ENCODE assay signal across 22 mouse cellular contexts in the genomic region with DNA sequence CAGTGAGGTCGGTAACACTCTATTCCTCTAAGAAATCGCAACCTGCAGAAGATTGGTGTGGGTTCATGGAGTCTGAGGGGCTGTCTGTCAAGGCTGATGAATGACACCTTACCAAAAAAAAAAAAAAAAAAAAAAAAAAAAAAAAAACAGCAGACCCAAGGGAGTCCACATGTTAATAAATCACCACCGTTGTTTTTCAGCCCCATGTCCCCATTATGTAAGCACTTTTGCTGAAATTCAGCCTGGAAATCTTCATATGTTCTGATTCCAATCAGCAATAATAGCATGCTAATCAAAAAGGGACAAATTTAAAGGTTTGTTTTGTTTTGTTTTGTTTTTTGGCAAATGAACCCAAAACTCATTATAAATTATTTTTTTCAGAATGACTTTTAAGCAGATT. TPM values are rescaled to one million over a fixed set of nuclear protein-coding genes. Genes with fewer than 3 reads are reported as not detected.
DNase-seq lines count a peak whose midpoint lies in the region; ATAC-seq and TF ChIP-seq lines count a peak whose summit lies in the region.
"Had no signal": no experiment of that assay in that cellular context is flagged by ENCODE, and none has a peak within 500 bp of the region (broad histone marks: within the 10 kb centered on the region; RNA-seq: fewer than 3 reads in every experiment).

No protein-coding gene starts in this region.

- H3K27ac ChIP-seq in kidney, embryonic 15.5 days = no peak overlapping the region
- no peak overlapping the region for H3K27ac ChIP-seq in kidney, postnatal 0 days
- no peak overlapping the region for H3K27ac ChIP-seq in CH12.LX (ENCODE audit: insufficient read depth, low read depth)
- H3K27ac ChIP-seq: embryonic facial prominence, embryonic 10.5 days; embryonic facial prominence, embryonic 12.5 days; forebrain, embryonic 13.5 days; forebrain, embryonic 15.5 days had no signal

- dilution Hi-C loops in CH12.LX (cut with MboI; ENCODE audit: extremely low pct_ligation_motif_present, extremely low pct_unique_long_range_greater_than_20kb, low sequenced_read_pairs) = no loop called here

- in situ Hi-C loops in CH12.LX (cut with MboI; ENCODE audit: low pct_ligation_motif_present, low pct_unique_long_range_greater_than_20kb, low sequenced_read_pairs) = no loop called here

- H3K36me3 ChIP-seq in kidney, embryonic 15.5 days = no peaks in the 10 kb centered on the region
- H3K36me3 ChIP-seq in kidney, postnatal 0 days (ENCODE audit: insufficient read depth, low read length) = no peaks in the 10 kb centered on the region
- no peaks in the 10 kb centered on the region for H3K36me3 ChIP-seq in CH12.LX (replicated peaks in 1 of 2; ENCODE audit: control insufficient read depth in 1 of 2, insufficient read depth in 1 of 2, low read length in 1 of 2)
- H3K36me3 ChIP-seq: embryonic facial prominence, embryonic 10.5 days; embryonic facial prominence, embryonic 12.5 days; forebrain, embryonic 15.5 days; G1E had no signal

- H3K79me2 ChIP-seq in CH12.LX (replicated peaks; ENCODE audit: control insufficient read depth, extremely low read depth, insufficient read depth, poor library complexity, severe bottlenecking) = no peaks in the 10 kb centered on the region

- TF ChIP-seq RAD21 in CH12.LX (IDR thresholded peaks at IDR 0.05; ENCODE audit: low read depth, low read length) = no peak

- peaks cover 29% of the 10 kb centered on the region for H3K4me1 ChIP-seq in kidney, embryonic 15.5 days
- H3K4me1 ChIP-seq in kidney, postnatal 0 days (replicated peaks; ENCODE audit: insufficient read depth, low read length) = peaks cover 4% of the 10 kb centered on the region; the same call in 1 of the 2 replicates
- H3K4me1 ChIP-seq in CH12.LX (ENCODE audit: control insufficient read depth in 1 of 2, insufficient read depth in 2 of 2) = peaks cover 4 to 5% of the 10 kb centered on the region in 2 experiments; a peak in 3 of 4 replicates
- H3K4me1 ChIP-seq: embryonic facial prominence, embryonic 12.5 days had no signal

- WGBS in kidney, embryonic 15.5 days = 77% methylated on average over 3 of the region's 3 CpGs
- 77% methylated on average over 3 of the region's 3 CpGs for WGBS in kidney, postnatal 0 days

- TF ChIP-seq CTCF in kidney, postnatal 0 days (IDR thresholded peaks at IDR 0.05; ENCODE audit: low read depth) = no peak
- TF ChIP-seq CTCF in CH12.LX (conservative IDR thresholded peaks at IDR 0.05 in 1 of 2, IDR thresholded peaks at IDR 0.05 in 1 of 2; ENCODE audit: low read depth in 2 of 2, low read length in 2 of 2) = no peak

- no peaks in the 10 kb centered on the region for H3K27me3 ChIP-seq in kidney, embryonic 15.5 days
- H3K27me3 ChIP-seq in kidney, postnatal 0 days (ENCODE audit: insufficient read depth, low read length) = no peaks in the 10 kb centered on the region
- H3K27me3 ChIP-seq in CH12.LX (replicated peaks) = no peaks in the 10 kb centered on the region
- H3K27me3 ChIP-seq: embryonic facial prominence, embryonic 12.5 days; forebrain, embryonic 13.5 days; forebrain, embryonic 15.5 days; Patski had no signal

- DNase-seq in kidney, adult 8-10 months = peak; percentile 41 to 47
- DNase-seq in kidney, postnatal 0 days (ENCODE audit: low spot score) = peak; percentile 16
- DNase-seq in kidney, postnatal 25 days = no peak
- no peak for DNase-seq in CH12.LX (ENCODE audit: extremely low read depth)
- DNase-seq in layer of hippocampus, adult 9-11 months = no peak
- DNase-seq: adrenal gland, adult 8-10 months; adrenal gland, postnatal 14 days; adrenal gland, postnatal 36 days; cerebellum, adult 11-12 months; cerebellum, adult 2 months; cerebellum, adult 9-10 months; cerebellum, postnatal 10 days; cerebellum, postnatal 25 days had no signal

- H3K9me3 ChIP-seq in kidney, embryonic 15.5 days (replicated peaks) = no peaks in the 10 kb centered on the region
- H3K9me3 ChIP-seq in kidney, postnatal 0 days (replicated peaks; ENCODE audit: low read length) = no peaks in the 10 kb centered on the region
- H3K9me3 ChIP-seq in CH12.LX (replicated peaks; ENCODE audit: low read length) = peaks cover 9% of the 10 kb centered on the region
- H3K9me3 ChIP-seq: embryonic facial prominence, embryonic 12.5 days had no signal

- no peak for TF ChIP-seq POLR2A in CH12.LX (IDR thresholded peaks at IDR 0.05; ENCODE audit: low read depth, low read length)

- H3K9ac ChIP-seq in kidney, embryonic 15.5 days = no peak overlapping the region
- H3K9ac ChIP-seq in kidney, postnatal 0 days (ENCODE audit: low read depth, low read length) = no peak overlapping the region
- H3K9ac ChIP-seq in CH12.LX (ENCODE audit: insufficient read depth, low read depth) = no peak overlapping the region
- H3K9ac ChIP-seq: embryonic facial prominence, embryonic 12.5 days; forebrain, embryonic 13.5 days; forebrain, embryonic 15.5 days had no signal

- H3K4me3 ChIP-seq in kidney, embryonic 15.5 days (replicated peaks) = no peak overlapping the region
- no peak overlapping the region for H3K4me3 ChIP-seq in kidney, postnatal 0 days (replicated peaks; ENCODE audit: low read depth, low read length)
- no peak overlapping the region for H3K4me3 ChIP-seq in CH12.LX (replicated peaks in 1 of 3; ENCODE audit: low read depth in 2 of 3, low read length in 2 of 3, poor library complexity in 1 of 3)
- H3K4me3 ChIP-seq: embryonic facial prominence, embryonic 10.5 days; embryonic facial prominence, embryonic 12.5 days; forebrain, embryonic 13.5 days; forebrain, embryonic 15.5 days had no signal

- TF ChIP-seq EP300 in CH12.LX (IDR thresholded peaks at IDR 0.05; ENCODE audit: low read length) = no peak

- no peak overlapping the region for H3K4me2 ChIP-seq in kidney, embryonic 15.5 days
- H3K4me2 ChIP-seq in kidney, postnatal 0 days (ENCODE audit: low read length) = no peak overlapping the region
- no peak overlapping the region for H3K4me2 ChIP-seq in CH12.LX (ENCODE audit: insufficient read depth, low read depth, poor library complexity, severe bottlenecking)
- H3K4me2 ChIP-seq: embryonic facial prominence, embryonic 12.5 days; forebrain, embryonic 13.5 days; forebrain, embryonic 15.5 days had no signal

- no peak for ATAC-seq in kidney, embryonic 15.5 days (replicated peaks; ENCODE audit: low FRiP score)
- no peak for ATAC-seq in kidney, postnatal 0 days (replicated peaks; ENCODE audit: low FRiP score, low read depth)
- ATAC-seq: activated CD4-positive, CD25-positive, alpha-beta regulatory T cell, adult 4 months; forebrain, embryonic 13.5 days; forebrain, embryonic 15.5 days; Patski had no signal

TF ChIP-seq in CH12.LX, 34 proteins besides CTCF, POLR2A, EP300 and RAD21:
- TF ChIP-seq ZNF384 (IDR thresholded peaks at IDR 0.05; ENCODE audit: low read depth, low read length) (peak; percentile 57), IRF4 (IDR thresholded peaks at IDR 0.05; ENCODE audit: low read depth, low read length) (no peak)
TF ChIP-seq in CH12.LX: peak in this region for 1.

RNA-seq across cellular contexts. Expression of a gene that starts 37.1 kb away (rescaled TPM):
- polyA plus RNA-seq in kidney, embryonic 15.5 days (2015; fragmentation: Nextera tagmentation; extraction: Ambion mirVana) = 11.1 and 12.0 TPM in 2 replicates
- 15.4 and 15.7 TPM in 2 replicates for polyA plus RNA-seq in kidney, postnatal 0 days (2015; fragmentation: Nextera tagmentation; extraction: Ambion mirVana)
- total RNA-seq in CH12.LX (2012; rRNA removed) (8.3 and 8.6 TPM in 2 replicates), CH12.LX (2014; rRNA removed) (4.6 and 6.2 TPM in 2 replicates)
- 7.0 and 7.7 TPM in 2 replicates for polyA plus RNA-seq in CH12.LX (2012; ENCODE audit: insufficient read length, low read depth)

RNA-seq across cellular contexts. Expression of a gene that starts 53.9 kb away (rescaled TPM):
- 0.10 and 0.13 TPM in 2 replicates for polyA plus RNA-seq in kidney, embryonic 15.5 days (2015; fragmentation: Nextera tagmentation; extraction: Ambion mirVana)
- polyA plus RNA-seq in kidney, postnatal 0 days (2015; fragmentation: Nextera tagmentation; extraction: Ambion mirVana) = not detected in 2 replicates
- total RNA-seq in CH12.LX (2012; rRNA removed) (not detected in 2 replicates), CH12.LX (2014; rRNA removed) (not detected in 2 replicates)
- not detected in 2 replicates for polyA plus RNA-seq in CH12.LX (2012; ENCODE audit: insufficient read length, low read depth)
- total RNA-seq: adrenal gland, adult 18-20 months had no signal
- polyA plus RNA-seq: activated CD4-positive, CD25-positive, alpha-beta regulatory T cell, adult 4 months; G1E; Patski had no signal

Comparison
In these comparisons a context has a peak if more than half of its experiments do, and no peak if none do; other contexts are left out.
1. DNase-seq: peak in kidney, adult 8-10 months (2 of 2) and kidney, postnatal 0 days (single experiment); none in kidney, postnatal 25 days (0 of 2), CH12.LX (single experiment) and layer of hippocampus, adult 9-11 months (single experiment).